Mouse (Mus musculus): Measurements from ENCODE around the gene Nlrp4a.
"Not testable (repeated sequence)": the region's sequence is repeated elsewhere in the genome, so short reads cannot be mapped to it uniquely, and the experiment has no call there.

DNA sequence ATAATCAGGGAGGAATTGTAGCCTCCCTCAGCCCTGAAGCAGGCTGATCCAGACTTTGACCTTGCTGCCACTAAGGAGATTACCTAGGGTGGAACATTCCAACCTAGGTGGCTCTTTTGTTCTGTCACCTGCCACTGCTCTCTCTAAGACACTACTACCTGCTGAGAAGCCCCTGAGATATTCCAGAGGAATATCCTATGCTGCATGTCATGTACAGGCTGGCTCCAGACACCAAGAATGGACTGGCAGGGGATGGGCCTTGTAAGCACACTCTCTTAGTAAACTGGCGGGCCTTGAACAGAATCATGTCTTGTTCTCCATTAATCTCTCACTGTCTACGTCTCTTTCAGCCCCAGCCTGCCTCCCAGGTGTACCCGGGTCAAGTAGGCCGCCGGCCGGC is 43.1 kb upstream of the Nlrp4a start:
- not testable (repeated sequence) for TF ChIP-seq CTCF (IDR thresholded peaks at IDR 0.05; ENCODE audit: extremely low read depth, insufficient read length, insufficient replicate concordance, low read depth, low read length); POLR2A (IDR thresholded peaks at IDR 0.05; ENCODE audit: low read depth, low read length)
